Mouse (Mus musculus): ENCODE data around the gene Pfas.

DNA sequence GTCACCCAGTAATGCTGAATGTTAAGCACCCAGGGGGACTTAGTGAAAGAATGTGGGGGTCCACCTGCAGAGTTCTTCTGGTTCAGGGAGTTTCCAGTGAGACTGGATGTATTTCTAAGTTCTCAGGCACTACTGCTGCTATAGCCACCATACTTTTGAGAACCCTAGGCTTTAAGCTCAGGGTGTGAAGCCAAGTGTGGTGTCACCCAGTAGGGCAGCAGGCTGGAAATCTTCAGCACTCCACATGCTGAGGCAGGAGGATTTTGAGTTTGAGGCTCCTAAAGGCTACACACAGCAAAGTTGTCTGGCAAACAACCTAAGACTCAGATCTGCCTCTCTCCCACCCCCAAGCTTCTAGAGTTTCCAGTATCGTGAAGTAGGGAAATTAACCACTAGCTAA lies 41.7 kb downstream of the Pfas start:
- TF ChIP-seq E2F4 (IDR thresholded peaks at IDR 0.05; ENCODE audit: insufficient read depth) = no peak
- TF ChIP-seq MYOD1 (IDR thresholded peaks at IDR 0.05; ENCODE audit: control insufficient read depth in 1 of 3, insufficient read length in 2 of 3, low read depth in 2 of 3) = no peak
- no peak for TF ChIP-seq MAX (IDR thresholded peaks at IDR 0.05; ENCODE audit: low read depth)
- no peak for TF ChIP-seq POLR2A (IDR thresholded peaks at IDR 0.05; ENCODE audit: insufficient read length, low read depth)
- TF ChIP-seq TCF3 (IDR thresholded peaks at IDR 0.05; ENCODE audit: insufficient read length, low read depth) = no peak
- TF ChIP-seq MYOG (IDR thresholded peaks at IDR 0.05; ENCODE audit: control insufficient read depth in 1 of 3, insufficient read depth in 1 of 3, insufficient read length in 2 of 3, low read depth in 2 of 3) = no peak
- TF ChIP-seq TCF12 (IDR thresholded peaks at IDR 0.05; ENCODE audit: insufficient read depth, poor library complexity, severe bottlenecking) = no peak
